Mouse (Mus musculus) CD8-positive naive resting alpha-beta T cell, adult 2 months (primary cell): ENCODE results near the gene Ap1m2.
"Not testable (repeated sequence)": the region's sequence is repeated elsewhere in the genome, so short reads cannot be mapped to it uniquely, and the experiment has no call there.

Source experiments
- DNase-seq, 2 experiments: peaks; one replicate each; pipeline ENCODE4 v3.0.0; 2022; ENCODE audit warnings: low read depth in 2 of 2, low spot score in 2 of 2

Gene Ap1m2

GRCm38 (mm10) chr9:21290589-21290988 lies 21.5 kb downstream of the Ap1m2 start:
- no peak for DNase-seq

- DNase-seq, result no peak
Observed at GRCm38 (mm10) chr9:21289337-21289671, 22.8 kb downstream of the Ap1m2 start.

- peak; percentile 47 to 53 for DNase-seq
Observed at GRCm38 (mm10) chr9:21288404-21289336, 23.5 kb downstream of the Ap1m2 start.

GRCm38 (mm10) chr9:21287571-21288402 lies 24.4 kb downstream of the Ap1m2 start, which contains the start of gene Kri1:
Gene Kri1, minus strand, starts transcription at chr9:21287969.
- peak; percentile 96 to 97 for DNase-seq

GRCm38 (mm10) chr9:21286753-21287152 lies 25.4 kb downstream of the Ap1m2 start:
- DNase-seq, result no peak

GRCm38 (mm10) chr9:21283994-21284393 lies 28.1 kb downstream of the Ap1m2 start:
- DNase-seq, result no peak

- DNase-seq, result no peak
Observed at GRCm38 (mm10) chr9:21283591-21283990, 28.5 kb downstream of the Ap1m2 start.

GRCm38 (mm10) chr9:21277776-21278175 lies 34.4 kb downstream of the Ap1m2 start:
- no peak for DNase-seq

GRCm38 (mm10) chr9:21276307-21276706 lies 35.8 kb downstream of the Ap1m2 start:
- no peak for DNase-seq

GRCm38 (mm10) chr9:21275727-21276126 lies 36.4 kb downstream of the Ap1m2 start:
- no peak for DNase-seq

- DNase-seq, result no peak
Observed at GRCm38 (mm10) chr9:21275013-21275710, 37.0 kb downstream of the Ap1m2 start.

- no peak for DNase-seq
Observed at GRCm38 (mm10) chr9:21274336-21274735, 37.8 kb downstream of the Ap1m2 start.

- DNase-seq, result no peak
Observed at GRCm38 (mm10) chr9:21273520-21274228, 38.5 kb downstream of the Ap1m2 start.

GRCm38 (mm10) chr9:21273094-21273493 lies 39.0 kb downstream of the Ap1m2 start:
- DNase-seq, result no peak

- no peak for DNase-seq
Observed at GRCm38 (mm10) chr9:21272391-21272790, 39.7 kb downstream of the Ap1m2 start.

- DNase-seq, result not testable (repeated sequence)
Observed at GRCm38 (mm10) chr9:21269590-21269989, 42.5 kb downstream of the Ap1m2 start.

- DNase-seq, result no peak
Observed at GRCm38 (mm10) chr9:21268305-21268704, 43.8 kb downstream of the Ap1m2 start.

GRCm38 (mm10) chr9:21266889-21267288 lies 45.2 kb downstream of the Ap1m2 start:
- no peak for DNase-seq

- no peak for DNase-seq
Observed at GRCm38 (mm10) chr9:21265611-21266010, 46.5 kb downstream of the Ap1m2 start.

GRCm38 (mm10) chr9:21265000-21265561 lies 47.1 kb downstream of the Ap1m2 start, which contains the start of gene Atg4d:
Gene Atg4d, plus strand, starts transcription at chr9:21265293.
- DNase-seq, result peak; percentile 77 to 86
